Mouse (Mus musculus): ENCODE measurements at regions not wholly inside any gene's neighbourhood (a gene's known extent, or its start where the extent isn't known, plus 50 kb on each side); places are given as distances from the start of the nearest gene placed in this dataset.

DNA sequence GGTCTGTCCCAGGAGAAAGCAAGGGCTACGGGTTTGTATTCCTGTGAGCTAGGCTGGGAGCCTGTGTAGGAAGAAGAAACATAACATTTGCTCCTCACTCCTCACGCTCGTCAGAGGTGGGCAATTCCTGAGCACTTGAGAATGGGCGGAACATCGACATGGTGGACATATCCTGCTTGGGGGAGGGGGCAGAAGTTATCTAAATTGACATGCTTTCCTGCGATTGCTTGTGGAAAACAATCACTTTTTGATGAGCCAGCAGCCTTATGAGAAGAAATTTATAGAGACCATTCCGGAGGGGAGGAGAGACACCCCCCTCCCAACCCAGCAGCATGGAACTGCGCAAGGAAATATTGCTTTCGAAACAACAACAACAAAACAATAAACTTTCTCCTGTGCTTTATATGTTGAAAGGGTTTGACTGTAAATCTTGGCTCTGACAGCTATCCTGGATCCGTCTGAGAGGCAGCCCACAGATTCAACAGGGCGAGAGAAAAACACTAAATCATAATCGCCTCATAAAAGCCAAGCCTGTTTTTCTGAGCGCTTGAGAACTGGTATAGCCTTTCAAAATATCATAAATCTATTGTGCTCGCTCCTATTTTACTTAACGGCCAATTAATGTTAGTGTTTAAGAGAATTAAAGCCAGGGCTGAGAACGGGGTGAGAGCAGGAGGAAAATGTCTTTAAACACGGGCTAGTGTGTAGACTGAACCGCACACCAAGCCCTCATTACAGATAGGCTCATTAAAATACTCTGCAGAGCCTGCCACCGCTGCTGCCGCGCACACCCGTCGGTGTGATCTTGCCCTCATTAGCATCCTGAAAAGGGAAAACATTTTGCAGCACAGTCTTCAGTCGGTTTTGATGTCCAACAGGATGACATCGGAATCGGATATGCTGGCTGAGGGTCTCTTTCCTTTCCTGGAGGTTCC, 242.0 kb downstream of the Cd83 start:
- ATAC-seq (ENCODE audit: poor library complexity, severe bottlenecking): no peak

DNA sequence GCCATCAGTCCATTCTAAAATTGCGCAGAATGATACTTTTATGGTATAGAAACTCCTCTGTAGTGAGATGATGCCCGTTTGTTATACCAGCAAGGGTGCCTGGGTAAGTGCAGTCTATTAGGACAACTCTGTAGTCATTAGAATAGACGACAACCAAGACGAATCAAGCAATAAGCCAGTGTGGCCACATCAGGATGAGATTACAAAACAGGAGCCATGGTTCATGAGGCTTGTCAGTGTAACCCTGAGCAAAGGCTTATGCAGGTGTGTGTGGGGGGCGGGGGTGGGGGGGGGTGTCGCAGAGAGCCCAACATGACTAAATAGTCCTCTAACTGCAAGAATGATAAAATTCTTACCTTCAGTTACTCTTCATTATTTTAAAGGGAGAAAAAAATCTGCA, 243.5 kb downstream of the Cd83 start:
- no peak for ATAC-seq (ENCODE audit: poor library complexity, severe bottlenecking)

DNA sequence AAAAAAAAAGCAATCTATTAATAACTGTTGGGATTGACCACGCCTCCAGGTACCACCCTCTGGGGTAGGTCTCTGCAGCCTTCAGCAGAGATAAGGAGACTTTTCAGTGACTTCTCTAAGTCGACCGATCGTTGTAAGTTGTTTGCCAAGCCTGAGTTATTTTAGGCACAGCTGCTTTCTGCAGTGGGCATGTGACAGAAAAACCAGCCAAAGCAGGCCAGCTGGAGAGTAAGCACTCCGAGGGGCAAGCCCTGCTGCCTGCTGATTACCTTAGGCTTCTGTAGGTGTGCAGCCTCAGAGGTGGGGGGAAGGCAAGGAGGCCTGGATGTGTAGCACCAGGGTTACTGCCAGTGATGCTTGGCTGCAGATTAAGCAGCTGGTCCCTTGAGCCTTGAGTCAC, 246.0 kb downstream of the Cd83 start:
- no peak for ATAC-seq (ENCODE audit: poor library complexity, severe bottlenecking)

DNA sequence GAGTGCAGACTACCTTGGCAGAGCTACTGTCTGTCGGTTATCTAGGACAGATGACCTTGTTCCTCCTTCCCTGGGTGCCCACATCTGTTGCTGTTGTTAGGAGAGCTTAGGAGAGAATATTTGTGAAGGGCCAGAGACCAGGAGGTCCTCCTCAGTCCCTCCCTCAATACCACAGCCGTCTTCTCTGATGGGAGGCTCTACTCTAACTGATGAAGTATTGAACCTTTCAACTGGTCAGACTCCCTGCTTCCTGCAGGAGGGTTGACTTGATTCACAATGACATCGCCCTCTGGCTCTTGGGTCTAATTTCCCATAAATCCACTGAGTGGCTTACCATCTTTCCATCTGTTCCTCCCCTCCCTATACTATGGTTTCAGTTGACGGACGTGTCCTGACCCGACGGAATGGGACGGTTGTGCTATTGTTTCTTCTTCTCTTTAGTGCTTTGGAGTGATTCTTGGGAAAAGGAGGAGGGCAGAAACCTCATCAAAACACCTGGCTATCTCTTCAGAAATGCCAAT, 253.3 kb downstream of the Cd83 start:
- no peak for ATAC-seq (ENCODE audit: poor library complexity, severe bottlenecking)

DNA sequence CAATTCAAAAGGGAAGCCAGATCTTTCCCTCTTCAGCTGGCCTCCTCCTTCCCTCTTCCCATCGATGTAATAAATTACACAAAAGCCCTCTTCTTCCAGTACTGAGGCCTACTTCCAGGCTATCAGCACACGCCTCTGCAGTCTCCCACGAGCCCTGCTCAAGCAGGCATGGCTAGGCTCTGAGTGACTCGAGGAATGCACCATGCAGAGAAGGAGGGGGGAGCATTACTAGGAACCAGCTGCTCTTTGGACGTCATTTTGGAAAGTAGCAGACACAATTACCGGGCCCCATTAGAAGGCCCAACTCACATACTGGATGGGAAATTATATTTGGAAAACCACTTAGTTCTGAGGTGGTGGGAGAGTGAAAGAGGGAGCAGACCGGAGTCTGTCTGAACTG, 253.7 kb downstream of the Cd83 start:
- no peak for ATAC-seq (ENCODE audit: poor library complexity, severe bottlenecking)

- no peak for ATAC-seq (ENCODE audit: poor library complexity, severe bottlenecking)
Observed at GRCm38 (mm10) chr13:44040640-44041039, 256.1 kb downstream of the Cd83 start.

DNA sequence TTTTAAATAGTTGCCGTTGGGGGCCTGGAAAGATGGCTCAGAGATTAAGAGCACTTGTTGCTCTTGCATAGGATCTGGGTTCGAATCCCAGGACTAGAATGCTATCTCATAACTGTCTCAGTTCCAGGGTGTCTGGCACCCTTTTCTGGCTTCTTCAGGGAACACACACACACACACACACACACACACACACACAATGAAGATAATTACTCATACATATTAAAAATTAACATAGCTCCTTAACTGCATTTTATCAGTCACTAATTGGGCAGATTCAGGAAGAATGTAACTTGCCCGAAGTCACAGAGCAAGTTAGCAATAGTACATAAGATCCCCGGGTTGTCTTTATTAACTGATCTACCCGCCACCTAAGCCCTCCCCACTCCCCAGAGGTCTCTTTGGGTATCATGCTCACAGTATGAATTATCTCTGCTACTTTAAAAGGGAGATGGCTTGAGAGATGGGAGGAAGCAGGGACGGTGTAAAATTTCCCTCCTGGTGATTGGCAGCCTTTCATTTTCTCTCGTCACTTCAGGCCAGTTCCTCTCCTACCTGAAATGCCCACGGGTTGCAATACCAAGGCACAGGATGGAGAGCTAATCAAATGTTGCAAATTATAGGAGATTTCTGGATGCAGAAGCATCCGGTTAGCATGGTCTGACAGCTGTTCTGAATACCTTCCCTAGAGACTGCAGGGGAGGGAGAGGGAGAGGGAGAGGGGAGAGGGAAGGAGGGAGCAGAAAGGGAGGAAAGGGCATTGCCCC, 258.3 kb downstream of the Cd83 start:
- no peak for ATAC-seq (ENCODE audit: poor library complexity, severe bottlenecking)

GRCm38 (mm10) chr13:44043494-44043885, 258.9 kb downstream of the Cd83 start:
- no peak for ATAC-seq (ENCODE audit: poor library complexity, severe bottlenecking)

- no peak for ATAC-seq (ENCODE audit: poor library complexity, severe bottlenecking)
Observed at GRCm38 (mm10) chr13:44044546-44045216, 260.1 kb downstream of the Cd83 start.

DNA sequence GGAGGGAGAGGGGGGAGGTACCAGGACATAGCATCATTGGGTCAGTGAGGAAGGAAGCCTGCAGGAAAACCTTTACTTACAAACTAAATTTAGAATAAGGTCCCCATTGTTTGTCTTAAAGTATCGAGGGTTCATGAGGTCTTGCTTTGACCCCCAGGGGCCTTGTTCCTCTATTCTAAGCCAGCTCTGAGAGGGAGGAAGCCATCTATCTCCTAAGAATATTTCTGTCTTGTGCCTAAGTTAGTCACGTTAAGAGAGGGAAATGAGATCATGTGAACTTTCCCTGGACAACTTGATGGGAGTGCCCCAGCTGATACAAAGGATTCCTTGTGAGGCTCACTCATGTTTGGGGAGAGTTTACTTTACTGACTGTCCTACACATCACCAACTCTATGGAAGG, 261.9 kb downstream of the Cd83 start:
- no peak for ATAC-seq (ENCODE audit: poor library complexity, severe bottlenecking)

- no peak for ATAC-seq (ENCODE audit: poor library complexity, severe bottlenecking)
Observed at GRCm38 (mm10) chr13:44054157-44054556, 269.6 kb downstream of the Cd83 start.

- ATAC-seq (ENCODE audit: poor library complexity, severe bottlenecking): no peak
Observed at GRCm38 (mm10) chr13:44055573-44056491, 271.3 kb downstream of the Cd83 start.

- no peak for ATAC-seq (ENCODE audit: poor library complexity, severe bottlenecking)
Observed at GRCm38 (mm10) chr13:44056716-44057115, 272.1 kb downstream of the Cd83 start.

DNA sequence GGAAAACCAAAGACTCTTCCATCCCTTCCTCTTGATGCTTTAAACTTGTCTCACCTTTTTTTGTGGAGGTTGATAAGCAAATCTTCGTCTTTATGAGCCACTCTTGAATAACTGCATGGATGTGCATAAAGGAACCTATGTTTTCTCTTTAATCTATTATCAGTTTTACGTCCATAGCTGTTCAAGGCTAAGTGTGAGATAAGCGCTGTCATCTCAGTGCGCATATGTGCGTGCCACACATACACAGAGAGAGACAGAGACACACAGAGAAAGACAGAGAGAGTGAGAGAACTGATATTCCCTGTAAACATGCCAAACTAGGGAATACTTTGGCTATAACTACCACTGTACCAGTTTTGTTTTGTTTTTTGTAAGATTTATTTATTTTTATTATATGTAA, 273.0 kb downstream of the Cd83 start:
- ATAC-seq (ENCODE audit: poor library complexity, severe bottlenecking): no peak

GRCm38 (mm10) chr13:44058277-44058676, 273.7 kb downstream of the Cd83 start:
- no peak for ATAC-seq (ENCODE audit: poor library complexity, severe bottlenecking)

DNA sequence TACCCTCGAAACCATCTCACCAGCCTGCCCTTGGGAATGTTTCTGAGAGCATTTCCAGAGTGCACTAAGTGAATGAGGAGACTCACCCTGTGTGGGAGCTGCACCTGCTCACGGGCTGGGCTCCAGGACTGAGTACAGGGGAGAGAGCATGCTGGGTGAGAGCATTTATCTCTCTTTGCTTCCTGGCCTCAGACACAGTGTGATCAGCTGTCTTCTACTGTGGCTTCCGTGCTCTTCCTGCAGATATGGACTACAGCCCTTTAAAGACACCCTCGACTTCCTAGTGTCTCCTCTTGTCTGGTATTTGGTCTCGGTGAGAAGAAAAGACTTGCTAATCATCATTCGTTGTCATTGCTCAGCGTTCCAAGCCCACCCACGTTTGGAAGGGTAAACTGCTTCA, 274.9 kb downstream of the Cd83 start:
- ATAC-seq (ENCODE audit: poor library complexity, severe bottlenecking): no peak

DNA sequence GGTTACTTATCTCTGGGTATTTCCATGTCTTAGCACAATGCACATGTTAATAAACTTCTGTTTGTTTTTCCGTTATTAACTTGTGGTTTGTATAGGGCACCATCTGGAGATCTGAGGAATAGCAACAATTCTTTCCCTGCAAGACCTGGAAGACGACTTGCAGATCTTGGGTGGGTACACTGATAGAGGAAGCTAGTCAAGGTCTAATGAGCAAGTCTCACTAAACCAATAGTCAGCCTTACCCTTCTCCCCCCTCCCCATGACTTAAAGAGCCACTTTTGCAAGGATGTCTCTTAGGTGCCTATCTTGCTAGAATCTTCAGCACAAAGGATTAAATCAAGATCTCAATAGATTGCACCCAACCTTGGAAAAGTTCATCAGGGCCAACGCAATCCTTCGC, 276.7 kb downstream of the Cd83 start:
- ATAC-seq (ENCODE audit: poor library complexity, severe bottlenecking): no peak

DNA sequence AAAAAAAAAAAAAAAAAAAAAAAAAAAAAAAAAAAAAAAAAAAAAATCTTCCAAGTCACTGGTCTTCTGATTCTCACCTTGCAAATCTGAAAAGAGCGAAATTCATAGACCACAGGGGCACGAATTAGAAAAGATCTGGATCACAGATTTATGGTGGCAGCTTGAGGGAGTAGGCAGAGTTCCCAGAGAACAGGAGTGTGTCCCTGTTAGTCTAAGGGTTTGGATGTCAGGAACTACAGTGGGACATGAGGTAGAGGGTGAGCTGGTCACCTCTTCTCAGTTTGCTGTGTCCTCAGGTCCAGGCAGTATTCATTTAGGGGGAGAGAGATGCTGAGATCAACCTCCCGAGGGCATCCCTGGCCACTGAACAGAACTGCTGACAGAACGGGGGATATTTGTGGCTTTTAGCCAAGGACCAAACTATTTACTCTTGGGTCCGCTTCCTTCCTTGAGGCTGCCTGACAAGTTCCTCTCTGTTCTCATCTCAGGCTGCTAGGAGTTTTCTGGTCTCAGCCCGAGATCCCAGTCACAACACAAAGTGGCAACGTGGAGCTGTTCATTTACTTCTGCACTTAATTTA, 277.2 kb downstream of the Cd83 start:
- no peak for ATAC-seq (ENCODE audit: poor library complexity, severe bottlenecking)

DNA sequence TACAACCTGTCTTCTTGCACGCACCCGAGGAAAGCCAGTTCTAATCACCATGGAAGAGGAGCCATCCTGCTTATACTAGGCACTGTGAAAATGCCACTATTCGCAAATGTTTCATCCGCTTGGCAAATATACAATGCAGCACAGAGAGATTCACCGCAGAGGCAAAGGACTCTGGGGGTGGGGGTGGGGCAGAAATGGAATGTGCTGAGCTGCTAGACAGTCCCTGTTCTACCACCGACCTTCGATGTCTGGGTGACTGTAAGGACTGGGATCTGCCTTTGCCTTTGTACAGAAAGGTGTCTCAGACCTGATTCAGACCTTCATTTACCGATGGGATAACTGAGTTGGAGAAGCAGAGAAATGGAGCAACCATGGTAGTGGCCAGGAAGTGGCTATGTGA, 278.7 kb downstream of the Cd83 start:
- ATAC-seq (ENCODE audit: poor library complexity, severe bottlenecking): no peak

DNA sequence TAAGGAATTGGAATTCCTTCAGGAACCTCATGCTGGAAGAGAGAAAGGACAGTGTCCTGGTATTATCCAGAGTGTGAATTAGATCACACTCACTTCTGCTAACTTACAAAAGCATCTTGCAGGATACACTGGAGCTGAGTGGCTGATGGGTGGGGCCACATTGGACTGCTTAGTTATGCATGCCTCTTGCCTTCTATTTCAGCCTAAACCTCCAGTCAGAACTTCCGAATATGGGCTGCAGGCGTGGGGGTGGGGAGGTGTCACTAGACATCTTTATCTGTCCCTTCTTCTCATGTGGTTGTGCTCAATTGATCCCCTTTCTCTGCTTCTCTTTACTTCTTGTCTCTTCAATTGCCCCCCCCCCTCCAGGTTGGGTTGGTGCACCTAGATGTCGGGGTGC, 279.5 kb downstream of the Cd83 start:
- ATAC-seq (ENCODE audit: poor library complexity, severe bottlenecking): no peak
